Mouse (Mus musculus) hindbrain, embryonic 16.5 days (tissue): ENCODE measurements around the gene Sox12. TPM values are rescaled to one million over a fixed set of nuclear protein-coding genes. Genes with fewer than 3 reads are reported as not detected.

Experiments used
- ATAC-seq: fragments of 200-750 bp; cut with Nextera tagmentation; 2 replicates; pipeline ENCODE4 v1.8.0; 2017; ENCODE audit warnings: moderate TSS enrichment, moderate library complexity
- H3K27ac ChIP-seq: fragments of 300-500 bp; sonication (generic); 2 replicates; pipeline ENCODE4 v1.5.1; 2014; ENCODE audit warnings: low read depth, mild to moderate bottlenecking, control low read depth, low read length, moderate library complexity
- H3K27me3 ChIP-seq: fragments of 300-500 bp; sonication (generic); replicated peaks from 2 replicates; pipeline ENCODE4 v1.6.1; 2014; ENCODE audit warnings: low read length; ENCODE audit not compliant: control insufficient read depth, insufficient read depth
- H3K36me3 ChIP-seq: fragments of 300-500 bp; sonication (generic); 2 replicates; pipeline ENCODE4 v1.6.1; 2014; ENCODE audit warnings: mild to moderate bottlenecking, low read length, moderate library complexity, mixed read lengths; ENCODE audit not compliant: control insufficient read depth, insufficient read depth
- H3K4me1 ChIP-seq: fragments of 300-500 bp; sonication (generic); 2 replicates; pipeline ENCODE4 v1.6.1; 2014; ENCODE audit warnings: low read depth, low read length; ENCODE audit not compliant: control insufficient read depth, insufficient read depth
- H3K4me2 ChIP-seq: fragments of 300-500 bp; sonication (generic); 2 replicates; pipeline ENCODE4 v1.6.1; 2014; ENCODE audit warnings: mild to moderate bottlenecking, low read length, control low read depth, moderate library complexity
- H3K4me3 ChIP-seq: fragments of 300-500 bp; sonication (generic); 2 replicates; pipeline ENCODE4 v1.5.1; 2014; ENCODE audit warnings: mild to moderate bottlenecking, low read length, control low read depth, moderate library complexity
- H3K9ac ChIP-seq: fragments of 300-500 bp; sonication (generic); 2 replicates; pipeline ENCODE4 v1.6.1; 2014; ENCODE audit warnings: low read depth, mild to moderate bottlenecking, control low read depth, low read length, moderate library complexity
- H3K9me3 ChIP-seq: fragments of 300-500 bp; sonication (generic); 2 replicates; pipeline ENCODE4 v1.6.1; 2014; ENCODE audit warnings: mild to moderate bottlenecking, low read length, moderate library complexity; ENCODE audit not compliant: control insufficient read depth
- WGBS: fragments of 180-500 bp; shearing (Covaris S2); extraction: QIAGEN DNeasy Blood & Tissue Kit; methylation state at CpG from one replicate; pipeline ENCODE4 v1.1.7; 2014; 5-methylcytosine and 5-hydroxymethylcytosine counted together
- polyA plus RNA-seq: library from polyadenylated mRNA; unstranded; fragments of >200 nt; fragmentation: Nextera tagmentation; extraction: Ambion mirVana; gene quantifications from 2 replicates; pipeline ENCODE4 v1.2.1, GENCODE M21; 2015

Gene Sox12
- 10.5 and 11.8 TPM in 2 replicates for polyA plus RNA-seq

- WGBS, result under 1% methylated on average over 55 of the region's 104 CpGs
- Histone ChIP-seq H3K27me3 (no peaks in the 10 kb centered on the region), H3K4me2 (peak within 1 kb of the TSS; percentile 92), H3K9me3 (no peaks in the 10 kb centered on the region), H3K9ac (peak within 1 kb of the TSS; percentile 98), H3K27ac (peak within 1 kb of the TSS; percentile 100), H3K4me3 (peak within 1 kb of the TSS; percentile 90), H3K36me3 (no peaks in the 10 kb centered on the region), H3K4me1 (peaks cover 33% of the 10 kb centered on the region)
- peak; percentile 73 for ATAC-seq
Measured at GRCm38 (mm10) chr2:152397680-152398435, at the start of gene Sox12. Gene Sox12, minus strand, starts transcription at chr2:152398063.

- Histone ChIP-seq H3K4me2 (no peak overlapping the region), H3K9ac (no peak overlapping the region), H3K36me3 (no peaks in the 10 kb centered on the region), H3K27me3 (no peaks in the 10 kb centered on the region), H3K9me3 (no peaks in the 10 kb centered on the region), H3K27ac (no peak overlapping the region), H3K4me3 (no peak overlapping the region), H3K4me1 (no peaks in the 10 kb centered on the region)
- 56% methylated on average over 5 of the region's 5 CpGs for WGBS
- ATAC-seq, result no peak
Measured at GRCm38 (mm10) chr2:152447461-152447860, 49.6 kb upstream of the Sox12 start.

- 73% methylated on average over 2 of the region's 2 CpGs for WGBS
- H3K27ac ChIP-seq, result no peak overlapping the region
- no peak for ATAC-seq
Measured at GRCm38 (mm10) chr2:152446642-152447041, 48.8 kb upstream of the Sox12 start.

GRCm38 (mm10) chr2:152443281-152443680, 45.4 kb upstream of the Sox12 start:
- Histone ChIP-seq H3K36me3 (no peaks in the 10 kb centered on the region), H3K4me3 (no peak overlapping the region), H3K9ac (no peak overlapping the region), H3K4me2 (no peak overlapping the region), H3K27me3 (no peaks in the 10 kb centered on the region), H3K4me1 (no peaks in the 10 kb centered on the region), H3K27ac (no peak overlapping the region), H3K9me3 (no peaks in the 10 kb centered on the region)
- 62% methylated on average over 8 of the region's 8 CpGs for WGBS
- no peak for ATAC-seq

More at GRCm38 (mm10) chr2:152446642-152447041, 48.8 kb upstream of the Sox12 start:
- Histone ChIP-seq H3K36me3 (no peaks in the 10 kb centered on the region), H3K9ac (no peak overlapping the region), H3K4me1 (no peaks in the 10 kb centered on the region), H3K9me3 (no peaks in the 10 kb centered on the region), H3K4me2 (no peak overlapping the region), H3K27me3 (no peaks in the 10 kb centered on the region), H3K4me3 (no peak overlapping the region)

- Histone ChIP-seq H3K4me2 (no peak overlapping the region), H3K4me3 (no peak overlapping the region), H3K27me3 (no peaks in the 10 kb centered on the region), H3K9ac (no peak overlapping the region), H3K9me3 (no peaks in the 10 kb centered on the region), H3K4me1 (peaks cover 2% of the 10 kb centered on the region), H3K36me3 (no peaks in the 10 kb centered on the region), H3K27ac (no peak overlapping the region)
- 60% methylated on average over 4 of the region's 4 CpGs for WGBS
- ATAC-seq, result no peak
Measured at GRCm38 (mm10) chr2:152442322-152442721, 44.5 kb upstream of the Sox12 start.

- 86% methylated on average over 2 of the region's 2 CpGs for WGBS
- H3K36me3 ChIP-seq, result no peaks in the 10 kb centered on the region
- no peak overlapping the region for H3K4me3 ChIP-seq
- H3K27ac ChIP-seq, result no peak overlapping the region
- H3K9ac ChIP-seq, result no peak overlapping the region
- no peaks in the 10 kb centered on the region for H3K9me3 ChIP-seq
- no peaks in the 10 kb centered on the region for H3K27me3 ChIP-seq
- no peak for ATAC-seq
- no peak overlapping the region for H3K4me2 ChIP-seq
- peaks cover 5% of the 10 kb centered on the region for H3K4me1 ChIP-seq
Measured at GRCm38 (mm10) chr2:152439833-152440232, 42.0 kb upstream of the Sox12 start.

- Histone ChIP-seq H3K36me3 (no peaks in the 10 kb centered on the region), H3K4me1 (peaks cover 5% of the 10 kb centered on the region), H3K9me3 (no peaks in the 10 kb centered on the region), H3K27ac (no peak overlapping the region), H3K4me2 (no peak overlapping the region), H3K9ac (no peak overlapping the region), H3K27me3 (no peaks in the 10 kb centered on the region), H3K4me3 (no peak overlapping the region)
- 71% methylated on average over 1 of the region's 1 CpGs for WGBS
- no peak for ATAC-seq
Measured at GRCm38 (mm10) chr2:152438963-152439362, 41.1 kb upstream of the Sox12 start.

GRCm38 (mm10) chr2:152436983-152437860, 39.4 kb upstream of the Sox12 start:
- Histone ChIP-seq H3K27ac (0 out of 2 replicates have a peak overlapping the region, but pooled peaks have one; percentile 3), H3K9ac (peak overlapping the region; percentile 63), H3K36me3 (no peaks in the 10 kb centered on the region), H3K4me3 (peak overlapping the region; percentile 36), H3K4me1 (peaks cover 5% of the 10 kb centered on the region), H3K27me3 (no peaks in the 10 kb centered on the region), H3K9me3 (no peaks in the 10 kb centered on the region), H3K4me2 (peak overlapping the region; percentile 66)
- ATAC-seq, result peak; percentile 91
- 4% methylated on average over 22 of the region's 23 CpGs for WGBS

- H3K27me3 ChIP-seq, result no peaks in the 10 kb centered on the region
- H3K4me1 ChIP-seq, result peaks cover 5% of the 10 kb centered on the region
- H3K36me3 ChIP-seq, result no peaks in the 10 kb centered on the region
- WGBS, result 70% methylated on average over 7 of the region's 7 CpGs
- no peak overlapping the region for H3K9ac ChIP-seq
- H3K27ac ChIP-seq, result no peak overlapping the region
- no peak overlapping the region for H3K4me2 ChIP-seq
- no peaks in the 10 kb centered on the region for H3K9me3 ChIP-seq
- no peak overlapping the region for H3K4me3 ChIP-seq
- ATAC-seq, result 0 out of 2 replicates have a peak, but pooled peaks have one; percentile 12
Measured at GRCm38 (mm10) chr2:152436405-152436901, 38.6 kb upstream of the Sox12 start.
